Mouse (Mus musculus) limb, embryonic 14.5 days (tissue): ENCODE results near the gene Parp16. TPM values are rescaled to one million over a fixed set of nuclear protein-coding genes. Genes with fewer than 3 reads are reported as not detected.

ENCODE experiments used
- ATAC-seq: fragments of 200-750 bp; cut with Nextera tagmentation; 2 replicates; pipeline ENCODE4 v1.8.0; 2017; ENCODE audit warnings: low read depth, moderate number of reproducible peaks, moderate TSS enrichment; ENCODE audit not compliant: low FRiP score
- DNase-seq: peaks from one replicate; pipeline ENCODE4 v3.0.0-alpha.2; 2015; ENCODE audit warnings: low spot score
- H3K27ac ChIP-seq: fragments of 300-500 bp; sonication (generic); replicated peaks from 2 replicates; pipeline ENCODE4 v1.5.1; 2014; ENCODE audit warnings: low read depth, mild to moderate bottlenecking, low read length, moderate library complexity, mixed read lengths
- H3K27me3 ChIP-seq: fragments of 300-500 bp; sonication (generic); 2 replicates; pipeline ENCODE4 v1.6.1; 2014; ENCODE audit warnings: low read length, mixed read lengths; ENCODE audit not compliant: control insufficient read depth, insufficient read depth
- H3K36me3 ChIP-seq: fragments of 300-500 bp; sonication (generic); 2 replicates; pipeline ENCODE4 v1.6.1; 2014; ENCODE audit warnings: mild to moderate bottlenecking, low read length, moderate library complexity, mixed read lengths; ENCODE audit not compliant: control insufficient read depth, insufficient read depth
- H3K4me1 ChIP-seq: fragments of 300-500 bp; sonication (generic); 2 replicates; pipeline ENCODE4 v1.6.1; 2014; ENCODE audit warnings: antibody characterized with exemption, low read length, mixed read lengths; ENCODE audit not compliant: control insufficient read depth, insufficient read depth
- H3K4me2 ChIP-seq: fragments of 300-500 bp; sonication (generic); replicated peaks from 2 replicates; pipeline ENCODE4 v1.6.1; 2014; ENCODE audit warnings: low read depth, mild to moderate bottlenecking, low read length, moderate library complexity; ENCODE audit not compliant: severe bottlenecking
- H3K4me3 ChIP-seq: fragments of 300-500 bp; sonication (generic); replicated peaks from 2 replicates; pipeline ENCODE4 v1.5.1; 2014; ENCODE audit warnings: low read length
- H3K9ac ChIP-seq: fragments of 300-500 bp; sonication (generic); 2 replicates; pipeline ENCODE4 v1.6.1; 2014; ENCODE audit warnings: mild to moderate bottlenecking, low read depth, low read length, moderate library complexity; ENCODE audit not compliant: severe bottlenecking
- H3K9me3 ChIP-seq: fragments of 300-500 bp; sonication (generic); 2 replicates; pipeline ENCODE4 v1.6.1; 2016; ENCODE audit warnings: low read length; ENCODE audit not compliant: control insufficient read depth
- POLR2A ChIP-seq: fragments of 200-500 bp; IDR thresholded peaks from 2 replicates; pipeline ENCODE4 v1.8.0; 2012; ENCODE audit warnings: inconsistent platforms, mild to moderate bottlenecking, moderate library complexity, borderline replicate concordance; ENCODE audit not compliant: insufficient read depth, insufficient read length; ENCODE audit errors: extremely low read depth
- WGBS: fragments of 180-500 bp; shearing (Covaris S2); extraction: QIAGEN DNeasy Blood & Tissue Kit; methylation state at CpG from one replicate; pipeline ENCODE4 v1.1.7; 2014; 5-methylcytosine and 5-hydroxymethylcytosine counted together
- polyA plus RNA-seq, 2 experiments: library from polyadenylated mRNA; depleted of rRNA in 1 of 2; stranded (reverse) in 1 of 2; unstranded in 1 of 2; fragments of >200 nt; fragmentation: Nextera tagmentation in 1 of 2; extraction: Ambion mirVana in 1 of 2; gene quantifications; 2 replicates each; pipeline versions ENCODE4 v1.2.1 to v1.2.3; 2012 to 2014

Parp16 gene
- polyA plus RNA-seq (2012; rRNA removed) (7.6 and 8.3 TPM in 2 replicates), polyA plus RNA-seq (2014; fragmentation: Nextera tagmentation; extraction: Ambion mirVana) (6.5 and 7.6 TPM in 2 replicates)

DNA sequence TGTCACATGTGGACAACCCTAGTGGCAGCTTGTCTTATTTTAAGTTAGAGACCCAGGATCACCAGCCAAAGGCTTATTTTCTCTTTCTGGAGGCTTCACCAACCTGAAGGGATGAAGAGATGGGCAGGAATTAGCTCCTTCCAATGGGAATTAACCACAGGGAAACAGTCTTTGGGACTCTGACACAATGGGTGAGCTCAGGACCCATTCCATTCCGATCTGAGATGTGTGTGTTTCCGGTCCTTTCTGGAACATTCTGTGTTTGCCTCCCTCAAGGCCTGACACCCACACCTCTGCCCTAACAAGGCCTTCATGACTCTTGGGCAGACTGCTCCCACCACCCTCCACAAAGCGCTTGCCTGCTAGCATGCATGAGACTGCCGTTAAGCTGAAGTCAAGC is at the start of gene Parp16:
Gene Parp16, plus strand, starts transcription at position 301 of the 400 bp plus-strand sequence.
- no peak for ATAC-seq
- H3K27ac ChIP-seq, result peak within 1 kb of the TSS; percentile 65
- no peaks in the 10 kb centered on the region for H3K36me3 ChIP-seq
- no peak for TF ChIP-seq POLR2A
- no peaks in the 10 kb centered on the region for H3K27me3 ChIP-seq
- no peaks in the 10 kb centered on the region for H3K9me3 ChIP-seq
- no peak within 1 kb of the TSS for H3K4me3 ChIP-seq
- 0 out of 2 replicates have a peak within 1 kb of the TSS, but pooled peaks have one; percentile 9 for H3K9ac ChIP-seq
- peaks cover 10% of the 10 kb centered on the region for H3K4me1 ChIP-seq
- no peak for DNase-seq
- 81% methylated on average over 4 of the region's 4 CpGs for WGBS
- H3K4me2 ChIP-seq, result peak within 1 kb of the TSS; percentile 3; the same call in 1 of the 2 replicates

DNA sequence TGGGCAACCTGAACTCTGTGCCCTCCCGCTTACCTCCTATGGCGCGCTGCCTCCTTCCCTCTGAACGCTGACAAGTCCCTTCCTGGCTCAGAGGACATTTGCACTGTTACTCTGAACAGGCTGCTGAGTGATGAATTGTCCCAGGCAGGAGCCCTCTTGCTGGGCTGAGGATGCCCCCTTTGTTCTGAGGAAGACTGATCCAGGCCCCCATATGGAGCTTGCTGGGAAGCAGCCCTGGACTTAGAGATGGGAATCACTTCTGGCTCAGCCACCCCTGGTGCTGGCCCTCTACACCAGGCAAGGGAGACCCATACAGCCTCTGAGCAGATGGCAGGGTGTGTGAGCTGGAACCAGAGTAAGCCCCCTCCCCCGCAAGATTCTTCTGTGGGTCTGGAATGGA is 49.2 kb upstream of the Parp16 start:
- no peak overlapping the region for H3K9ac ChIP-seq
- H3K27ac ChIP-seq, result no peak overlapping the region
- H3K4me2 ChIP-seq, result no peak overlapping the region
- no peaks in the 10 kb centered on the region for H3K9me3 ChIP-seq
- WGBS, result 76% methylated on average over 5 of the region's 5 CpGs
- H3K36me3 ChIP-seq, result no peaks in the 10 kb centered on the region
- peaks cover 11% of the 10 kb centered on the region for H3K4me1 ChIP-seq
- no peak for DNase-seq
- ATAC-seq, result no peak
- H3K27me3 ChIP-seq, result peaks cover 27% of the 10 kb centered on the region
- TF ChIP-seq POLR2A, result no peak
- no peak overlapping the region for H3K4me3 ChIP-seq

DNA sequence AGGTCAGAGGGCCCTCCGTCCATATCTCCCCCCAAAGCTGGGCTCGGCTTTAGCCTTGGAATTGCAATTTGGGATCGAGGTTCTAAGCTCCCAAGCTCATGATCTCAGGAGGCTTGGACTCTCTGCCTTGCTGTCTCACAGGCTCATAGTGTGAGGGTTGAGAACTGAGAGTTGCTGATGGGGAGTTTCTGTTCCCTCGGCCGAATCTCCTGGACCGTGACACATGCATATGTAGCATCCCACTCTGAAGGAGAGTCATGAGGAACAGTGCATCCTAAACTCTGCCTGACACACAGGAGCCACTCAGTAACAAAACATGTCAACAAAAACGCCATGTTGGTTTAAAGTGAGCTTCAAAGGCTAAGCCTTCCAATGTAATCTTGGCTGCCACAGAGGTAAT is 46.6 kb upstream of the Parp16 start:
- TF ChIP-seq POLR2A, result no peak
- Histone ChIP-seq H3K36me3 (no peaks in the 10 kb centered on the region), H3K27me3 (0 out of 2 replicates have a peak, but pooled peaks cover 10% of the 10 kb centered on the region), H3K4me1 (peaks cover 6% of the 10 kb centered on the region), H3K4me2 (no peak overlapping the region), H3K27ac (no peak overlapping the region), H3K9ac (no peak overlapping the region), H3K9me3 (no peaks in the 10 kb centered on the region), H3K4me3 (no peak overlapping the region)
- 78% methylated on average over 7 of the region's 7 CpGs for WGBS
- DNase-seq, result no peak
- no peak for ATAC-seq

DNA sequence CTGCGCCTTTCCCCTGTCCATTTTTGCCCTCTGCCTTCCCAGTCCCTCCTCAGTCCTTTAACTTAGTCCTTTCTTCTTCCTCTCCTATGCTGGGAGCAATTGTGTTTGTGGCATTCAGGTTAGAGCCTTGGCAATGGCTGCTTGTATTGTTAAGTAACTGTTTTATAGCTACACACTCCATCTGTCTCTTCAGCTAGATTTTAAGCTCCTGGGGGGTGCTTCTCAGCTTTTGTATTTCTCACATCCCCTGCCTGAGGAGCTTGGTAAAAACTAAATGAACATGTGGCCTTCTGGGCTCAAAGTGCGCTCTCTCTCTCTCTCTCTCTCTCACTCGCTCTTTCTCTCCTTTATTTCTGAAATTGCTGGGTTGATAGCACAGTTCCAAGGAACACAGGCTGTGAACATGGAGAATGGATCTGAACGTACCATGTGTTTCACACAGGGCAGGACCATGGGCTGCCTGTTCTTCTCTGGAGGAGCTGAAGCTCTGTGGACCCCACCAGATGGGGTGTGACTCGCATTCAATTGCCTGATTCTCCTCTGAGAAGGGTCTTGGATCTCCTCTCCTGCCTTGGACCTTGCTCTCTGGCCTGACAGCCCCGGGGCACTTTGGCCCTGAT is 42.3 kb upstream of the Parp16 start:
- WGBS, result 51% methylated on average over 6 of the region's 6 CpGs

DNA sequence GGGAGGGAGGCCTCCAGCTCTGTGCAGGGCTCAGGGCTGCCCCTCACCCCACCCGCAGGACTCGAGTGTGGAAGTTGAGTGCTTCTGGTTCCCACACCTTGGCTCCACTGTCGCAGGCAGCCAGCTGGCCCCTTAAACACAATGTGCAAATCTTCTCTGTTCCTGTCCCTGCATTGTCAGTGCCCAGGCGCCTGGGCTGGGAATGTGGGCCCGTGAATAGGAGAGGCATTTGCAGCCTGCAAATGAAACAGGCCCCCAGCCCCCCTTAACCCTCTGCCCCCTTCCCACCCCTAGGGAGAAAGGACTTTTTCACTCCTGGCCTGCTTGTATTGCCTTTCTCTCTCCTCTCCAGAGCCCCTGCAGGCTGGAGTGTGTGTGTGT is 41.8 kb upstream of the Parp16 start:
- DNase-seq (no peak), ATAC-seq (no peak)
- Histone ChIP-seq H3K9me3 (no peaks in the 10 kb centered on the region), H3K4me2 (no peak overlapping the region), H3K9ac (peak overlapping the region; percentile 28; the same call in 1 of the 2 replicates), H3K27me3 (no peaks in the 10 kb centered on the region; the same call in 1 of the 2 replicates), H3K4me1 (peaks cover 6% of the 10 kb centered on the region), H3K27ac (0 out of 2 replicates have a peak overlapping the region, but pooled peaks have one; percentile 13), H3K36me3 (no peaks in the 10 kb centered on the region), H3K4me3 (no peak overlapping the region)
- WGBS, result 13% methylated on average over 5 of the region's 5 CpGs
- TF ChIP-seq POLR2A, result no peak

More for the DNA sequence above, 42.3 kb upstream of the Parp16 start:
- Histone ChIP-seq H3K27ac (0 out of 2 replicates have a peak overlapping the region, but pooled peaks have one; percentile 13), H3K4me3 (no peak overlapping the region), H3K4me1 (peaks cover 6% of the 10 kb centered on the region), H3K9ac (peak overlapping the region; percentile 28; the same call in 1 of the 2 replicates), H3K27me3 (no peaks in the 10 kb centered on the region; the same call in 1 of the 2 replicates), H3K36me3 (no peaks in the 10 kb centered on the region), H3K9me3 (no peaks in the 10 kb centered on the region), H3K4me2 (no peak overlapping the region)
- no peak for TF ChIP-seq POLR2A
- ATAC-seq (no peak), DNase-seq (no peak)
